Mouse (Mus musculus) embryo, embryonic 10 days (tissue): ENCODE measurements at regions not wholly inside any gene's neighbourhood (a gene's known extent, or its start where the extent isn't known, plus 50 kb on each side); places are given as distances from the start of the nearest gene placed in this dataset.

Source experiments
- DNase-seq: peaks from one replicate; pipeline ENCODE4 v3.0.0-alpha.2; 2015; ENCODE audit warnings: low spot score

DNA sequence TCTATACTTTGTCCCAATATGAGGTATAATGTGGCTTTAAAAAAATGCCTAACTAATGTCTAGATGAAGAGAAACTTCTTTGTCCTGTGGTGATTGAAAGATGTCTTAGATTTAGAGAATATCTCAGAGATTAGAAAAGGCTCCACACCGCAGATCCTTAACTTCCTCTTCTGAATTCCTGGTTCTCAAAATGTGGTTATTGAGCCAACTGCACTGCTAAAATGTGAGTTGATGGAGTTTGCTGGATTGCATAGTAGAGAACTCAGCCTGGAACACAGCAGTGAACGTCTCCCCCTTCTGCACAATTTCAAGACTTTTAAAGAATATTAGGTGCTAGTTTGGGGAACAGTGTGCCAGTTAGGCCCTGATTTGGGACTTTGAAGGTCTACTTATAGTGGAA is 312.7 kb upstream of the Cd180 start:
- DNase-seq = no peak

- DNase-seq = no peak
Measured at GRCm38 (mm10) chr13:102391911-102392310, 301.4 kb upstream of the Cd180 start.

DNA sequence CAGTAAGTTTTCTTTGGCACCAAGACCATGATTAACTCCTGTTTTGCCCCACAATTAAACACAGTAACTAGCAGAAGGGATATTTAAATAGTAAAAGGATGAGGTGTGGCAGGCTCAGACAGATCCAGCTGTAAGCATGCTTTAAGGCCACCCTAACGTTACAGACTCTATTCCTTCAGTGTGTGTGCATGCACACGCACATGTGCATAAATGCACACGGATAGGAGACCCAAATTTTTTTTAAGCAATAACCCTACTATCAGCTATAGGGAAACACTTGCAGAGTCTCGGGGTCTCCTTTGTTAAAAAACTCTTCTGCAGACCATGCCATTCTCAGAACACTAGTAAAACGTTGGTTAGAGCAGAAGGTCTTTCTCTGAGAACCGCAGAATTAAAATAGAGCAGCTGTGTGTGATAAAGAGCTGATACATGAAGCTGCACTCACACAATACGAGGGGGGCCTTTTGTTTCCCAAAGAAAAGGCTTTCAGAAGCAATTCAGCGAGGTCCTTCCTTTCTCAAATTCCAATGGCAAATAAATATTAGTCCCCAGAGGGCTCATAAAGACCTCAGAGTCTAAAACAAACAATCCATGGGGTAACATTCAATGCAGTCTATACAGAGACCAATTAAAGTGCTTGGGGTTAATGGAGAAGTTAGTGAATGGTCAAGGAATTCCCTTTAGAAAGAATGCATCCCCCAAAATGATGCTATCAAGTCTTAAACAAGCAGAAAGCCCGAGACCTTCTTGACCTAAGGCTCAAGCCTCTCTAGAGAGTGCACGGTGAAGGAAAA is 300.3 kb upstream of the Cd180 start:
- DNase-seq = peak; percentile 61

GRCm38 (mm10) chr13:102393662-102393970 is 299.7 kb upstream of the Cd180 start:
- no peak for DNase-seq

- DNase-seq = peak; percentile 14
Measured at GRCm38 (mm10) chr13:102394057-102394456, 299.3 kb upstream of the Cd180 start.

- DNase-seq = no peak
Measured at GRCm38 (mm10) chr13:102397411-102397810, 295.9 kb upstream of the Cd180 start.

- DNase-seq = no peak
Measured at GRCm38 (mm10) chr13:102411840-102412239, 281.5 kb upstream of the Cd180 start.

GRCm38 (mm10) chr13:102434372-102434954 is 258.9 kb upstream of the Cd180 start:
- DNase-seq = no peak

DNA sequence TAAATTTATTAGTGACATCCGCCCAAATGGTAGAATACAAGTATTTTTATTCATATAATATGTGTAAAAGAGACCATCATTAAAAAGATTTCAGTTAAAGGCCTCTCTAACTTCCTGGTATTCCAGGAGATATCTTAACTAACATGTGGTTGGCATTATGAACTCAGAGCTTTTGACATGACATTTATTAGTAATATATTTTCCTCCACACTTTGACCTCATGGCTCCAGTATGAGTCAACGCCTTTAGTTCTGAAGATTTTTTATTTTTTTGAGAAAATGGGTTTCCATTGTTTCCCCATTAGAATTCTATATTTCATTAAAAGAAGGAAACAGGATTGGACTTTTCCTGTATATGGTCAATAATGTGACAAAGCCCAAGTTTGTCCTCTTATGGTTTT is 250.7 kb upstream of the Cd180 start:
- no peak for DNase-seq

DNA sequence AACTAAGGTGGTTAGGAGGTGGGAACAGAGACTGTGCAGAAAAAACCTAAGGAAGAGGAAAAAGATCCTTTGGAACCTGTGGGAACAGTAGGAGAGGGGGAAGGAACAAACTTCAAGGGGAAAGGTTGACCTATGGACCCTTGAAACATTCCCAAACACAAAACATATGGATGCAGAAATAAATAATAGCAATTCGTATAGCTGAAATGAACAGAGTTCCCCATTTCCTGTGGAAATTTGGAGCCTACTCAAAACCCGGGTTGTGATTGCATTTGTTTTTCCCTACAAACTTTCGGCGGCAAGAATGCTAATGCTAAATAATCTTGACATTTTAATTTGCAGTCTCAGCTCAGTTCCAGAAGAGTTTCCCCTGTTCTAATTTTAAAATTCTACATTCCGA is 246.0 kb upstream of the Cd180 start:
- DNase-seq = no peak

GRCm38 (mm10) chr13:102449416-102450121 is 243.8 kb upstream of the Cd180 start:
- peak; percentile 24 for DNase-seq

DNA sequence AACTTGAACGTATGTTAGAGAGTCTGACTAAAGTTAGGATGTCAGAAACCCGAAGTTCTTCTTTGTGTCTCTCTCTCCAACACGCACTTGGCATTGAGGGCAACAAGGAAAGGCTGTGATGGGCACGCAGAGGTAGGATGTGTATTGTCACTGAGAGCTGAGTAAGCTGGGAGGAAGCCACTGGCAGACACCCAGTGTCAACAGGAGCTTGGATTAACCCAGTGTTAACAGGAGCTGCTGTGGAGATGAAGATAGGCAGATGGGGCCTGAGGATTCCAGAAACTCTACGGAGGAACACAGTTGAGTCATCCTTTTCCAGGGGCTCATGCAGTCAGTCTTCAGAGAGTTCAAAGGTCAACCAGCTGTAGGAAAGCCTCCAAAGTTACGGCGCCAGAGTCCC is 242.2 kb upstream of the Cd180 start:
- no peak for DNase-seq

DNA sequence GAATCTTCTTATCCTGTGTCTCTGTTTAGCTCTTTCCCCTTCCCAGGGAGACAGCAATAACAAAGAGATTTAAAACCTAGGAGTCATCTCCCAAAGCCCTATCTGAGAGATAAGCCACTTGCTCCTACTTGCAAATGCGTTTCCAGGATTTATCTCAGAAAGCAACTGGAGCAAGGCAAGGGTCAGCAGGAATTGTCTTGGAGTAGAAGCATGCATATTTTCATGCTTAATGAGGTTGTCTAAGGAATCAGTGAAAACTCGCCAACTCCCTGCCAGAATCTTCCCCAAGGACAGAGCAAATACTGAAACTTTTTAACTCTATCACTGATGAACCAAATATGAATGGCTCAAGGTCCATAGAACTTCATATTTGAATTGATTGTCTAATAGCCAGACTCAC is 234.6 kb upstream of the Cd180 start:
- no peak for DNase-seq

- DNase-seq = no peak
Measured at GRCm38 (mm10) chr13:102463993-102464392, 229.4 kb upstream of the Cd180 start.

- DNase-seq = no peak
Measured at GRCm38 (mm10) chr13:102481906-102482305, 211.5 kb upstream of the Cd180 start.

GRCm38 (mm10) chr13:102482451-102482850 is 210.9 kb upstream of the Cd180 start:
- no peak for DNase-seq

GRCm38 (mm10) chr13:102487416-102488097 is 205.8 kb upstream of the Cd180 start:
- DNase-seq = peak; percentile 45

GRCm38 (mm10) chr13:102491370-102491769 is 202.0 kb upstream of the Cd180 start:
- DNase-seq = no peak

DNA sequence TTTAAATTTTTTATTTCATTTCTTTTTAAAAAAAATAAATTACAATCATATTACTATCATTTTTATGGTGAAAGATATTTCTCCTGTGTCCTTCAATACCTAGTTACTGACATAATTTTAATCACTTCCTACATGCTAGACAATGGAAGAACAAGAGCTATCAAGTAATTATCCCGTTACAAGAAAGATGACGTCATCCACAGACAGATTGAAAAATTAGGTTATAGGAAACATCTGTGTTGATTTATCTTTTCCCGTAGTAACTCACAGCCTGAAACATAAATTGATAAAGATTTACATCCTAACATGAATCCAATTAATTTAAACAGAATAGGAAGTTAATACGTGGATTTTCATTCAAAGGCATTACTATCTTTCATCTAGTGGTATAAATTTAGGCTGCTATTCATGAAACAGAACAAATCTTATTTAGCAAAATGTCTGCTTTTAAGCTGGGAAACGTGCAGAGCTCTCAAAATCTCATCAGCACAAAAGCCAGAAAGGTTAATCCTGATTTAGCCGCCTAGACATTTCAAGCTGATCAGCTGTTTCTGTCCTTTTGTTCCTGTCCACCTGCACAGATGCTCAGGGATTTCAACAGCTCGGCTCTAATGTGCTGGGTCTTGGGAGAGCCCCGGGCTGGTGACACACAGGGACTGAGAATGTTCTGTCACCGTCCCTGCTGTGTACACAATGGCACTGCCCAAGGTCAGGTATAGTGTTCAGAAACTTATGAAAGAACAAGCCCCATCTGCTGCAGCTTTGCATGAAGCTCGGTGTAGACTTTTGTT is 189.0 kb upstream of the Cd180 start:
- peak; percentile 39 for DNase-seq

DNA sequence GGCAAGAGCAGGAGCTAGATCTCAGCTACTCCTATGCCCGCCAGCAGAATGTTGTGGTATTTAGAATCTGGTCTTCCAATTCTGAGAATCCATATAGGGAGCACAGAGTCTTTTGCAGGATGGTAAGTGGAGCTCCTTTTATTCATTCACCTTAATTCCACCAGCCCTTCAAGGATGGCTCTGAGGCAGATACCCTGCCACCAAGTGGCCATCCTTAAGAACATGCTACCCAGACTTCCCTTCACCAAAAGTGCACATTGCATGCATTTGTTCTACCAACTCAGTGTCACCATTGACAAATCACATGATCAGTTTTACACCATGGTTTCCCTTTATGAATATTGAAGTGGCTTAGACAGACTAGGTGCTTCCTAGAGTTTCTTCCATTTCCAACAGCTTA is 186.1 kb upstream of the Cd180 start:
- no peak for DNase-seq

GRCm38 (mm10) chr13:102507916-102508315 is 185.4 kb upstream of the Cd180 start:
- no peak for DNase-seq

GRCm38 (mm10) chr13:102510733-102511279 is 182.6 kb upstream of the Cd180 start:
- DNase-seq = no peak
